Comparison of ENCODE assay signal across 11 mouse cellular contexts in genomic region chr12:80603566-80603965, GRCm38 (mm10). TPM values are rescaled to one million over a fixed set of nuclear protein-coding genes. Genes with fewer than 3 reads are reported as not detected.
DNase-seq lines count a peak whose midpoint lies in the region; ATAC-seq and TF ChIP-seq lines count a peak whose summit lies in the region.
"Had no signal": no experiment of that assay in that cellular context is flagged by ENCODE, and none has a peak within 500 bp of the region (broad histone marks: within the 10 kb centered on the region; RNA-seq: fewer than 3 reads in every experiment).

No protein-coding gene starts in this region.

- H3K9me3 ChIP-seq in heart, embryonic 10.5 days, result no peaks in the 10 kb centered on the region
- no peaks in the 10 kb centered on the region for H3K9me3 ChIP-seq in limb, embryonic 14.5 days (ENCODE audit: control insufficient read depth, low read length)
- H3K9me3 ChIP-seq: embryonic facial prominence, embryonic 15.5 days had no signal

- no peaks in the 10 kb centered on the region for H3K36me3 ChIP-seq in heart, embryonic 10.5 days
- no peaks in the 10 kb centered on the region for H3K36me3 ChIP-seq in limb, embryonic 14.5 days (ENCODE audit: control insufficient read depth, insufficient read depth, low read length)
- H3K36me3 ChIP-seq: embryonic facial prominence, embryonic 15.5 days had no signal

- H3K27ac ChIP-seq in heart, embryonic 10.5 days, result no peak overlapping the region
- no peak overlapping the region for H3K27ac ChIP-seq in limb, embryonic 14.5 days (replicated peaks; ENCODE audit: low read depth, low read length)
- H3K27ac ChIP-seq: embryonic facial prominence, embryonic 15.5 days; macrophage had no signal

- TF ChIP-seq POLR2A in limb, embryonic 14.5 days (IDR thresholded peaks at IDR 0.05; ENCODE audit: borderline replicate concordance, extremely low read depth, insufficient read depth, insufficient read length), result no peak

- intact Hi-C loops in left cerebral cortex, postnatal 36 days (cut with DNase I), result no loop called here

- peaks cover 20% of the 10 kb centered on the region for H3K4me1 ChIP-seq in heart, embryonic 10.5 days
- H3K4me1 ChIP-seq in limb, embryonic 14.5 days (ENCODE audit: control insufficient read depth, insufficient read depth, low read length), result peaks cover 12% of the 10 kb centered on the region

- no peak overlapping the region for H3K4me2 ChIP-seq in limb, embryonic 14.5 days (replicated peaks; ENCODE audit: low read depth, low read length, severe bottlenecking)
- H3K4me2 ChIP-seq: embryonic facial prominence, embryonic 15.5 days had no signal

- no peak overlapping the region for H3K4me3 ChIP-seq in heart, embryonic 10.5 days
- no peak overlapping the region for H3K4me3 ChIP-seq in limb, embryonic 14.5 days (replicated peaks; ENCODE audit: low read length)
- H3K4me3 ChIP-seq: embryonic facial prominence, embryonic 15.5 days had no signal

- no peak overlapping the region for H3K9ac ChIP-seq in limb, embryonic 14.5 days (ENCODE audit: low read depth, low read length, severe bottlenecking)
- H3K9ac ChIP-seq: embryonic facial prominence, embryonic 15.5 days had no signal

- H3K27me3 ChIP-seq in heart, embryonic 10.5 days (ENCODE audit: insufficient read depth, poor library complexity, severe bottlenecking), result 0 out of 2 replicates have a peak, but pooled peaks cover 3% of the 10 kb centered on the region
- H3K27me3 ChIP-seq in limb, embryonic 14.5 days (ENCODE audit: control insufficient read depth, insufficient read depth, low read length), result no peaks in the 10 kb centered on the region
- H3K27me3 ChIP-seq: embryonic facial prominence, embryonic 15.5 days; Patski had no signal

- 60% methylated on average over 4 of the region's 4 CpGs for WGBS in heart, embryonic 10.5 days
- 44% methylated on average over 4 of the region's 4 CpGs for WGBS in limb, embryonic 14.5 days

- DNase-seq in heart, adult 18-20 months, result peak; percentile 54 to 60
- DNase-seq in heart, embryonic 10.5 days (ENCODE audit: low spot score), result no peak
- DNase-seq in urinary bladder, postnatal 36 days (ENCODE audit: low spot score in 2 of 2), result peak; percentile 20 to 24
- DNase-seq in urinary bladder, postnatal 25 days (ENCODE audit: low spot score), result no peak
- DNase-seq in limb, embryonic 14.5 days (ENCODE audit: low spot score), result peak; percentile 44
- no peak for DNase-seq in spleen, adult 18-20 months
- DNase-seq in left cerebral cortex, postnatal 36 days (ENCODE audit: low spot score in 2 of 2), result no peak

- peak; percentile 53; the same call in 1 of the 2 replicates for ATAC-seq in limb, embryonic 14.5 days (ENCODE audit: low FRiP score, low read depth)
- ATAC-seq in erythroid progenitor cell, adult 5-6 weeks (replicated peaks; ENCODE audit: low FRiP score, poor library complexity, severe bottlenecking), result no peak
- ATAC-seq: Patski had no signal

RNA-seq across cellular contexts. Expression of gene Slc39a9, which starts 40.1 kb away (rescaled TPM):
- 10 to 100 TPM; 15.3 to 18.3 TPM for total RNA-seq in heart, adult 18-20 months (2021)
- polyA plus RNA-seq in heart, embryonic 10.5 days (2016; fragmentation: Nextera tagmentation; extraction: Ambion mirVana), result 21.6 and 24.5 TPM in 2 replicates
- polyA plus RNA-seq in limb, embryonic 14.5 days (2012; rRNA removed), result 29.1 and 40.6 TPM in 2 replicates
- polyA plus RNA-seq in limb, embryonic 14.5 days (2014; fragmentation: Nextera tagmentation; extraction: Ambion mirVana), result 26.9 and 28.0 TPM in 2 replicates
- 20.1 and 22.0 TPM in 2 replicates for total RNA-seq in erythroid progenitor cell, adult 5-6 weeks (2015; ENCODE audit: low replicate concordance)
- 11.2 and 20.5 TPM in 2 replicates for total RNA-seq in erythroid progenitor cell, adult 5-6 weeks (2017; ENCODE audit: low replicate concordance)
- 10 to 100 TPM; 36.7 to 37.6 TPM for total RNA-seq in left cerebral cortex, postnatal 36 days (2021)

RNA-seq across cellular contexts. Expression of gene Erh, which starts 40.6 kb away (rescaled TPM):
- 10 to 100 TPM; 25.2 to 26.9 TPM for total RNA-seq in heart, adult 18-20 months (2021)
- 265 and 347 TPM in 2 replicates for polyA plus RNA-seq in heart, embryonic 10.5 days (2016; fragmentation: Nextera tagmentation; extraction: Ambion mirVana)
- 290 and 355 TPM in 2 replicates for polyA plus RNA-seq in limb, embryonic 14.5 days (2012; rRNA removed)
- 285 and 294 TPM in 2 replicates for polyA plus RNA-seq in limb, embryonic 14.5 days (2014; fragmentation: Nextera tagmentation; extraction: Ambion mirVana)
- total RNA-seq in erythroid progenitor cell, adult 5-6 weeks (2015; ENCODE audit: low replicate concordance), result 23.9 and 28.1 TPM in 2 replicates
- 4.9 and 23.4 TPM in 2 replicates for total RNA-seq in erythroid progenitor cell, adult 5-6 weeks (2017; ENCODE audit: low replicate concordance)
- total RNA-seq in left cerebral cortex, postnatal 36 days (2021), result 10 to 100 TPM; 35.8 to 37.8 TPM

Comparison
In these comparisons a context has a peak if more than half of its experiments do, and no peak if none do; other contexts are left out.
1. DNase-seq: peak in heart, adult 18-20 months (2 of 2), urinary bladder, postnatal 36 days (2 of 2) and limb, embryonic 14.5 days (single experiment); none in heart, embryonic 10.5 days (single experiment), urinary bladder, postnatal 25 days (single experiment), spleen, adult 18-20 months (0 of 2) and left cerebral cortex, postnatal 36 days (0 of 2).